Mouse (Mus musculus): ENCODE measurements around the gene Ctdsp1.

Gene Ctdsp1

DNA sequence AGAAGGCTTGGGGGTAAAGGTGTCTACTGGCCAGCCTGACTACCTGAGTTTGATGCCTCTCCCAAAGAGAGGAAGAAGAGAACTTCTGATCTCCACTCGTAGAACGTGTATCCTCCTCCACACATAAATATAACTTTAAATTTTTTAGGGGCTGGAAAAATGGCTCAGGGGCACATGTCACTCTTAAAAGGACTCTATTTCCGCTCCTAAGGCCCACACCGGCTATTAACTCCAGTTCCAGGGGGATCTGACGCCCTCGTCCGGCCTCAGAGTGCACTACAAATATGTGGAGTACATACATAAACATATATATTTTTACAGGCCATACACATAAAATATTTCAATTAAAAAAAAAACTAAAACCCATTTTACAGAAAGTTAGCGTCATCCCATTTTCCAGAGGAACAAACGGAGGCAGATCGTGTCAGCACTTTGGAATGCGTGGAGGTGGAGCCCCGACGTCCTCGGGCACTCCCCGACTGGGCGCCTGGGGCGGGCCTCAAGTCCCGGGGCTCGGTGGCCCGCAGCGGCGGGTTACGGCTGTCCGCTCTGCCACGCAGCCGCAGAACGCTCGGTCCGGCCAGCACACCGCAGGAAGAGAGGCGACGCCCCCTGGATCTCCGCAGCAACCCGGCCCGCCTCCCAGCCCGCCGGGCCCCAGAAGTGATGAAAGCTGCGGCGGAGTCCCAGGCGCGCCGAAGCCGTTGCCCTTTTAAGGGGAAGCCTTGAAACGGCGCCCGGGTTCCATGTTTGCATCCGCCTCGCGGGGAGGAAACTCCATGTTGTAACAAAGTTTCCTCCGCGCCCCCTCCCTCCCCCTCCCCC, at the start of gene Ctdsp1:
Ctdsp1 (plus strand) TSS at position 586 of the 825 bp plus-strand sequence.
- DNase-seq (ENCODE audit: low spot score in 2 of 2) = peak; percentile 89 to 94

DNA sequence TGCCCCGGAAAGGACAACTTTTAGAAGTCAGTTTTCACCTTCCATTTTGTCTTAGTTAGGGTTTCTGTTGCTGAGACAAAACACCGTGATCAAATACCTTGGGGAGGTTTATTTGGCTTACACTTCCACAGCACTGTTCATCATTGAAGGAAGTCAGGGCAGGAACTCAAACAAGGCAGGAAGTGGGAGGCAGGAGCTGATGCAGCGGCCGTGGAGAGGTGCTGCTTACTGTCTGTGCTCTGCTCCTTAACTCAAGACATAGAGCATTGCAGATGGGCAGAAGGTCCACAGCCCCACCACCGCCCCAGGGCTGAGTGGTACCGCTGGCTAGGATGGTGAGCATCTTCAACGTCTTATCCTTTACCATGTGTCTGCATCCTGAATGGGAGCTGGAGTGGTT, 49.4 kb upstream of the Ctdsp1 start:
- DNase-seq (ENCODE audit: low spot score in 2 of 2) = no peak

DNA sequence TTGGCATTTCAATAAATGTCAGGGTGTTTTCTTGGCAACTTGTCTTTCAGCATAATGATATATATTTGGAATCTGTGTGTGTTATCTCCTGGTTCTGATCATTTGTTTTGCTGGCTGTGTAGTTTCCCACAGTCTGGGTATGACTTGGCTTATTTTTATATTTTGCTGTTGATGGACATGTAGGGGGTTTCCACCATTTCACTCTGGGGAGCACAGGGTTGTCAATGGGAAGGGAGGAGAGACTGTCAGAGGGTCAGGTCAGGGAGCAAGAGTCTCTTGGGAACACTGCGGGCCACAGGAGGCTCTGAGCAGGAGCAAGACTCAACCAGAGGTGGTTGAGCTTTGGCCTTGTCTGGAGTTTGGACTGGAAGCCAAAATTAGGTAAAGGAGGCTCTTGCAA, 49.0 kb upstream of the Ctdsp1 start:
- DNase-seq (ENCODE audit: low spot score in 2 of 2) = no peak

GRCm38 (mm10) chr1:74343161-74343560, 48.1 kb upstream of the Ctdsp1 start:
- no peak for DNase-seq (ENCODE audit: low spot score in 2 of 2)

DNA sequence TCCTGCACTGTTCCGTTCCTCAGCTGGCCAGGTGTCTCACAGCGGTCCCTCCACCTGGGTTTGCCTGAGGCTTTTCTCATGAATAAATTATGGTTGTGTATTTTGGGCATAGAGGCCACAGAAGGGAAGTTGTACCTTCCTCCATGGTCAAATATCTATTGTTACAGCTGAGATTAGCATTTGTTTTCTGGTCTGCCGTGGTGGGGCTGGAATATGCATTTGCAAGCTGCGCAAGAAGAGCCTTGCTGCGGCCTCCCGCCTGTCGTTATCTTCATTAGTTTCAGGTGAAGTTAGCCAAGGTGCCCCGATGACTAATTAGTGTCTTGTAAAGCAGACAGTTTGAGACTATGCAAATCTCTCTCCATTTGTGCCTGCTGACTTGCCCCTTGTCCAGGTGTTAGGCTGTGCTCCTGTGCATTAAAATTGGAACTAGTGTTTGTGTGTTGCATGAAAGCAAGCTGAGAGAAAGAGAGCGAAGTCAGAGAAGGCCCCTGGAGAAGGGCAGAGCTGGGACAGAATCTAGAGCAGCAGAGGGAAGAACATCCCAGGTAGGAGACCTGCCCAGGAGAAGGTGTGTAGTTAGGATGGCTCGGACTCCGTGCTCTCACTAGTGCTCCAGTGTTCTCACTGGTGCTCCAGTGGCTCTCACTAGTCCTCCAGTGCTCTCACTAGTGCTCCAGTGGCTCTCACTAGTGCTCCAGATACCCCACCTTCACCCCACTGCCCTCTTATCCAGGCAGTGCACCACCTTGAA, 47.0 kb upstream of the Ctdsp1 start:
- no peak for DNase-seq (ENCODE audit: low spot score in 2 of 2)

DNA sequence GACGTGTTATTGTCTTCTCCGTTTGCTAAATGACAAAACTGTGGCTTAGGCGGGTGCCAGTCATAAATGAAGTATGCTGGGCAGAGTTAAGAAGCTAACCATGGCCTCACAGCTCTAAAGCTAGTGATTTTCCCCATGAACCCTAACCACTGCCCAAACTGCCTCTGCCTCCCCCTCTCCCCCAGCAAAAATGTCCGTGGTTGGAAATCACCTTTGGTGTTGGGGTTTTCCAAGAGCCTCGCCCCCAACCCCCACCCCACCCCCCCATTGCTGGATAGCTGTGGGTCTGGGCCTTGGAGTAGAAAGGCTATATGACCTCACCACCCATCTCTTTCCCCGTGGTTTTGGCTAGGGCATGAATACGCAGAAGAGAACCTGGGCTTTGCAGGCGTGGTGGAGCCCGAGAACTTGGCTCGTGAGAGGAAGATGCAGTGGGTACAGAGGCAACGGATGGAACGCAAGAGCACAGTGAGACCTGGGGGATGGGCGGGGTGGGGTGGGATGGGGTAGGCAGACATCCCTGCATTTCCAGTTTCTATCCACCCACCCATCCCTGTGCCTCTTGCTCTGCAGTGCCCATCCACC, 40.0 kb upstream of the Ctdsp1 start:
- DNase-seq (ENCODE audit: low spot score in 2 of 2) = no peak

DNA sequence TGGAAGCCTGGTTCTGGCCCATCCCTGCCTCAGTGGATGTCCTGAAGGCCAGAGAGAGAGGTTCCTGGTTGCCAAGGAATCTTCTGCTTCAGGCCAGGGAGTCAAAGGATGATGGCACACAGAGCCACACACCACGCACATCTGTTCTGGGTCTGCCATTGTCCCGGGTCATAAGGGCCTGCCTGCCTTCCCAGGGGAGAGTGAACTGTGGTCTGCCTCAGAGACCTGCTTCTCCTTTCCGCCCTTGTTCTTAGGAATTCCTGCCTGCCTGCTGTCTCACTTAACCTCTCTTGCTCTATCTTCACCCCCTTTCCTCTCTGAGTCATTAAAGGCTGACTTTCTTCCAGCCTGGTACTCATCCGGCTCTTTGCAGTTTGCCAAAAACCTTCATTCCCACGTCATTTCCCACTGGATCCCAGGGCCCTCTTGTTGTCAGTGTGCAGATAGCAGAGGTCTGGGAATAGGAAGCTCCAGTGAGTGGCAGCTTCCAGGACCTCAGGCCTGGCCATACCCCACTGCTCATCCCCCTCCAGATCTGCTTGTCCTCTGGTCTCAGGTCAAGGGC, 38.7 kb upstream of the Ctdsp1 start:
- no peak for DNase-seq (ENCODE audit: low spot score in 2 of 2)

GRCm38 (mm10) chr1:74353453-74354229, 37.7 kb upstream of the Ctdsp1 start:
- no peak for DNase-seq (ENCODE audit: low spot score in 2 of 2)

DNA sequence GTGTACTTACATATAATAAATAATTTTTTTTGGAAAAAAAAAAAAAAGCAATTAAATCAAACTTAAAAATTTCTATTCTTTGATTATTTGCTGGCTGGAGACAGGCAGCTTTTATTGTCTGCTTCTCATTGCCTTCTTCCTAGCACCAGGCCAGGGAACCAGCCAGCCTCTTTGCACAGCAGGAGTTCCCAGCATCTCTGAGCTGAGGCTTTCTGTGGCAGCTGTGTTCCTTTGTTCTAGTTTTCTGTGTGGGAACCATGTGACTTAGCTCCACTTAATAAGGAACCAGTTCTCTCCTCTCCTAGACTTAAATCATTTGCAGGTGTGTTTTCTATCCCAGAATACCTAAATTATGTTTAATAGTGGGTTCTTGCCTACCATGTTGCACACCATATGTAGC, 33.8 kb upstream of the Ctdsp1 start:
- no peak for DNase-seq (ENCODE audit: low spot score in 2 of 2)

GRCm38 (mm10) chr1:74359952-74360517, 31.3 kb upstream of the Ctdsp1 start:
- no peak for DNase-seq (ENCODE audit: low spot score in 2 of 2)

GRCm38 (mm10) chr1:74361812-74362211, 29.5 kb upstream of the Ctdsp1 start, which contains the start of gene Catip:
Gene Catip (plus strand): TSS chr1:74362108.
- peak; percentile 67 to 70 for DNase-seq (ENCODE audit: low spot score in 2 of 2)

DNA sequence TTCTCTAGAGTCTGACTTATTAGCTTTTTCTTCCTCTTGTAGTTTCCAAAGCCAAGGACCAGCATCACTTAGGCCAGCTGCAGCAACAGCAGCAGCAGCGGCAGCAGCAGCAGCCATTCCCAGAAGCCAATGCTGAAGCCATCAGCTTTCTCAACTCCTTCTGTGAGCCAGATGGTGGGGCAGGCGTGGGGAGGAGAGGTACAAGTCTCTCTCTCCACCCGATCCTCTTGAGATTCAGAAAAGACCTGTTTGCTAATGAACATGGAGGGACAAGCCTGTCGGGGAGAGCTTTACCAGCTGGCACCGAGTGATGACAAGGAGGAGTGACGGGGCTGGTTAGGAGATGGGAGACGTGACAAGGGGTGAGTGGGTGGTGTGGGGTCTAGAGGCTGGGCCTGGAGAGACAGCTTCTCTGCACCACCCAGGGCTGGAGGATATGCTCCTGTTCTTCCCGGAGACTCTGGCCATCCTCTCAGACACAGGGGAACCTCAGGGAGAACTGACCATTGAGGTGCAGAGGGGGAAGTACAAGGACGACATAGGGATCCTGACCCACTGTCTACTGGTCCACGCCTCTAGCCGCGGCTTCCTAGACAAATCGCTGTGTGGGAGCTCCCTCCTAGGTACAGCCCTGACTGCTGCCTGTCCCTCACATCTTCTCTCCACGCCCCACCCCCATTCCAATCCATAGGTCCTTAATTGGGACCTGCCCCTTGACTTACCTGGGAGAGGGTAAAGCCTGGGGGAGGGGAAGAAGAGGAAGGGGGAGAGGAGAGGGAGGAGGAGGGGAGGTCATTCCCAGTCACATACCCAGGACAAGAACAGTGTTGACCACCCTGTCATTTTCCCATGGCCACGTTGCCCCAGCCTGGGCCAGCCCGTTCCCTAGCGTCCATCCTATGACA, 28.7 kb upstream of the Ctdsp1 start:
- no peak for DNase-seq (ENCODE audit: low spot score in 2 of 2)

DNA sequence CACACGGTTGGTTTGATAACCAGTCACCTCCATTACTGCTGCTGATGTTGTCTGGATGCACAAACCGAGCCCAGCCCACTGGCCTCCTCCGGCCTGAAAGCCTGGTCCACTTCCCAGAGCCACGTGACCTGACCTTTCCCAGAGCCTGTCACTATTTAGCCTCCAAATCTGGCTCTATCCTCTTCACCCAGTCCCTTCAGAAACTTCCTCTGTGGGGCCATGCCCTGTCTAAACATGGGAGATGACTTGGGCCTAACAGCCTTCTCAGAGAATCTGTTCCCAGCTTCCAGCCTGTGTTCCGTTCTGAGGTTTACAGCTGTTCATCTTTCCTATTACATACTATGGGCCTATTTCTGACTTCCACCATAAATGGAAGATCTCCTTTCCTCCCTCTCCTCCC, 27.9 kb upstream of the Ctdsp1 start:
- no peak for DNase-seq (ENCODE audit: low spot score in 2 of 2)

DNA sequence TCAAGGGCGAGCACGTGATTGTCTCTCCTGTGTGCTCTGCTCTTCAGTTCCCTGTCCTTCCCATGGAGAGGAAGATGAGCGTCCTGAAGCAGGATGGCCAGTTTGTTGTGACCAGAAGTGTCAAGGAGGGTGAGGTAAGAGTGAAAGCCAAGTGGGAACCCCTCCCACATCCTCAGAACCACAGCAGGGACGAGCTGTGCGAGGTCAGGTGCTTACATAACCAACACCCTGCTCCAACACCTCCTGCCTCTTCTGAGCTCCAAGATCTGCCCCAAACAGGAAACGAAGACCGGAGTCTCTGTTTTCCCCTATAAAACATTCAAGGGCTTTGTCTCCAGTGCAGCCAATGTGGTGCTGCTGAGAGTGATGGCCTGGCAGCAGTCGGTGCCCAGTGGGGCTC, 27.0 kb upstream of the Ctdsp1 start:
- no peak for DNase-seq (ENCODE audit: low spot score in 2 of 2)

DNA sequence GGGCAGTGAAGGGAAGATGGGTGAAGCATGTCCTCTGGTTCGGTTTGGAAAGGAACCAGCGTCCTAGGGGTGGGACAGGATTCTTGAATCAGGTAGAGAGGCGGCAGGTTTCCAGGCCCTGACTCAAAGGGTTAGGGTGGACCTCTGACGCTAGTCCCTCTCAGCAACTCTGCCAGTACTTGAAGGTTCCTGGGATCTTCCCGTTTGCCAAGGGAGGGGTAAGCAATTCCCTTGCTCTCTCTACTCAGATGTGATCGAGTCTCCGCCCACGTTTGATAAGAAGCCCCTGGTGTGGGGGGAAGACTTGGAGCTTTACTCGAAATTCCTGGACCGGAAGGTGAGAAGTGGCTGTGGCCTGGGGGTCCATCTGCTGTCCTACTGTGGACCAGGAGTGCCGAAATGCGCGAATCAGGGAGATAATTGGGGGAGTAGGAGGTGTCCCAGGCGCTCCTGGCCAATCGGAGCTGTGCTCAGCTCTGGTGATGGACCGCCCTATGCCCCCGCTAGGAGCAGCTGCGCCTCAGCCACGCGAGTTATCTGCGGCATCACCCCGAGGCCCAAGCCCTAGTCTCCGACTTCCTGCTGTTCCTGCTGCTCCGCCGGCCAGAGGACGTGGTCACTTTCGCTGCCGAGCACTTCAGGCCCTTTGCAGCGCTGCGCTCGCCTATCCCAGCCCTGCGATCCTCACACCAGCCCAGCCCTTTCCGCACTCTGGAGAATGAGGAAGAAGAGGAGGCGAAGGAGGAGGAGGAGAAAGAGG, 23.2 kb upstream of the Ctdsp1 start:
- DNase-seq (ENCODE audit: low spot score in 2 of 2) = peak in 1 of 2 experiments; percentile 44

- DNase-seq (ENCODE audit: low spot score in 2 of 2) = no peak
These were observed 21.3 kb upstream of the Ctdsp1 start for GRCm38 (mm10) chr1:74370040-74370439.

DNA sequence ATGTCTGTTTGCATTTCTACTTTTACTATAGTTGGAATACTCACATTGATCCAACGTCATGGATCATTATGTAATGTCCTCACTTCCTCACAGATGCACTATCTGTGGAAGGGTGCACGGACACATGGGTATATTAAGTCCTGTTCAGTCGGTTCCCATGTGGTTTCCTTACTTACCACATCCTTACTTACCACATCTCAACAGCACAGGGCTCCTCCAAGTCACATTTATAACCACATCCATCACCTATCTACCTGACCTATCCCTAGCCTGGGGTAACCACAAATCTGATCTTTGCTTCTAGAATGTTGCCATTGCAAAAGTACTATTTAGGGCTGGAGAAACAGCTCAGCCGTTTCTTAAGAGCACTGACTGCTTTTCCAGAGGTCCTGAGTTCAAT, 17.9 kb upstream of the Ctdsp1 start:
- no peak for DNase-seq (ENCODE audit: low spot score in 2 of 2)

- DNase-seq (ENCODE audit: low spot score in 2 of 2) = no peak
These were observed 16.3 kb upstream of the Ctdsp1 start, which contains the start of gene Slc11a1 for GRCm38 (mm10) chr1:74374980-74375379. Gene Slc11a1 (plus strand): TSS chr1:74375195.

GRCm38 (mm10) chr1:74375561-74375960, 15.7 kb upstream of the Ctdsp1 start:
- no peak for DNase-seq (ENCODE audit: low spot score in 2 of 2)
